8 mouse cellular contexts compared by ENCODE assay signal in genomic region chr5:24598570-24599006, GRCm38 (mm10). TPM values are rescaled to one million over a fixed set of nuclear protein-coding genes. Genes with fewer than 3 reads are reported as not detected.
DNase-seq lines count a peak whose midpoint lies in the region; ATAC-seq and TF ChIP-seq lines count a peak whose summit lies in the region.

No protein-coding gene starts in this region.

- 0 out of 2 replicates have a peak, but pooled peaks have one; percentile 12 for ATAC-seq in heart, embryonic 12.5 days (ENCODE audit: insufficient number of reproducible peaks, low FRiP score)
- ATAC-seq in kidney, postnatal 0 days (replicated peaks; ENCODE audit: low FRiP score, low read depth), result peak; percentile 23
- peak; percentile 1; the same call in 1 of the 2 replicates for ATAC-seq in stomach, embryonic 14.5 days (ENCODE audit: insufficient number of reproducible peaks, insufficient read depth, low FRiP score, low read depth)

- peaks cover 23% of the 10 kb centered on the region for H3K36me3 ChIP-seq in embryonic facial prominence, embryonic 10.5 days (replicated peaks)
- H3K36me3 ChIP-seq in heart, embryonic 12.5 days, result peaks cover 33% of the 10 kb centered on the region
- peaks cover 18% of the 10 kb centered on the region for H3K36me3 ChIP-seq in kidney, postnatal 0 days (ENCODE audit: insufficient read depth, low read length)
- peaks cover 22% of the 10 kb centered on the region; the same call in 1 of the 2 replicates for H3K36me3 ChIP-seq in stomach, embryonic 14.5 days (ENCODE audit: control insufficient read depth, insufficient read depth, low read length)

- H3K27ac ChIP-seq in embryonic facial prominence, embryonic 10.5 days (replicated peaks), result peak overlapping the region; percentile 74
- H3K27ac ChIP-seq in heart, embryonic 12.5 days (ENCODE audit: poor library complexity, severe bottlenecking), result no peak overlapping the region; the same call in 1 of the 2 replicates
- H3K27ac ChIP-seq in kidney, postnatal 0 days, result no peak overlapping the region
- H3K27ac ChIP-seq in stomach, embryonic 14.5 days (ENCODE audit: low read length), result no peak overlapping the region

- under 1% methylated on average over 41 of the region's 41 CpGs for WGBS in embryonic facial prominence, embryonic 10.5 days
- 1% methylated on average over 41 of the region's 41 CpGs for WGBS in heart, embryonic 12.5 days
- 1% methylated on average over 36 of the region's 41 CpGs for WGBS in kidney, postnatal 0 days
- WGBS in stomach, embryonic 14.5 days, result under 1% methylated on average over 41 of the region's 41 CpGs

- peaks cover 77% of the 10 kb centered on the region for H3K4me1 ChIP-seq in embryonic facial prominence, embryonic 10.5 days
- H3K4me1 ChIP-seq in heart, embryonic 12.5 days (replicated peaks), result peaks cover 56% of the 10 kb centered on the region
- peaks cover 35% of the 10 kb centered on the region for H3K4me1 ChIP-seq in kidney, postnatal 0 days (replicated peaks; ENCODE audit: insufficient read depth, low read length)
- peaks cover 35% of the 10 kb centered on the region for H3K4me1 ChIP-seq in stomach, embryonic 14.5 days (ENCODE audit: control insufficient read depth, insufficient read depth, low read length)

- no peaks in the 10 kb centered on the region for H3K9me3 ChIP-seq in embryonic facial prominence, embryonic 10.5 days
- no peaks in the 10 kb centered on the region for H3K9me3 ChIP-seq in heart, embryonic 12.5 days (replicated peaks)
- no peaks in the 10 kb centered on the region for H3K9me3 ChIP-seq in kidney, postnatal 0 days (replicated peaks; ENCODE audit: low read length)
- no peaks in the 10 kb centered on the region for H3K9me3 ChIP-seq in stomach, embryonic 14.5 days (ENCODE audit: control insufficient read depth, low read depth, low read length)

- H3K4me3 ChIP-seq in embryonic facial prominence, embryonic 10.5 days, result peak overlapping the region; percentile 67
- peak overlapping the region; percentile 51 for H3K4me3 ChIP-seq in heart, embryonic 12.5 days
- H3K4me3 ChIP-seq in kidney, postnatal 0 days (replicated peaks; ENCODE audit: low read depth, low read length), result peak overlapping the region; percentile 43
- peak overlapping the region; percentile 41 for H3K4me3 ChIP-seq in stomach, embryonic 14.5 days (ENCODE audit: low read depth, low read length)

- H3K27me3 ChIP-seq in embryonic facial prominence, embryonic 10.5 days (replicated peaks; ENCODE audit: low read depth, poor library complexity, severe bottlenecking), result peaks cover 75% of the 10 kb centered on the region
- H3K27me3 ChIP-seq in heart, embryonic 12.5 days (replicated peaks), result no peaks in the 10 kb centered on the region
- H3K27me3 ChIP-seq in kidney, postnatal 0 days (ENCODE audit: insufficient read depth, low read length), result peaks cover 4% of the 10 kb centered on the region; the same call in 1 of the 2 replicates
- H3K27me3 ChIP-seq in stomach, embryonic 14.5 days (ENCODE audit: control insufficient read depth, insufficient read depth, low read length), result no peaks in the 10 kb centered on the region

- H3K4me2 ChIP-seq in heart, embryonic 12.5 days, result peak overlapping the region; percentile 87
- H3K4me2 ChIP-seq in kidney, postnatal 0 days (ENCODE audit: low read length), result peak overlapping the region; percentile 97
- H3K4me2 ChIP-seq in stomach, embryonic 14.5 days (replicated peaks; ENCODE audit: low read depth, low read length), result peak overlapping the region; percentile 89

- peak overlapping the region; percentile 77 for H3K9ac ChIP-seq in heart, embryonic 12.5 days
- H3K9ac ChIP-seq in kidney, postnatal 0 days (ENCODE audit: low read depth, low read length), result peak overlapping the region; percentile 54
- peak overlapping the region; percentile 47; the same call in 1 of the 2 replicates for H3K9ac ChIP-seq in stomach, embryonic 14.5 days (replicated peaks; ENCODE audit: low read depth, low read length)

- peak; percentile 56 to 70 for DNase-seq in CD8-positive naive resting alpha-beta T cell, adult 2 months (ENCODE audit: low read depth in 2 of 2, low spot score in 2 of 2)
- DNase-seq in NIH3T3 (ENCODE audit: low read depth), result peak; percentile 82
- peak; percentile 88 for DNase-seq in embryonic facial prominence, embryonic 10.5 days (ENCODE audit: low spot score)
- peak; percentile 54 for DNase-seq in kidney, postnatal 0 days (ENCODE audit: low spot score)
- peak; percentile 77 to 78 for DNase-seq in lung, postnatal 4 days
- DNase-seq in left cerebral cortex, adult 11 months (ENCODE audit: low spot score), result no peak

- TF ChIP-seq CTCF in kidney, postnatal 0 days (IDR thresholded peaks at IDR 0.05; ENCODE audit: low read depth), result peak; percentile 62

RNA-seq across cellular contexts. Expression of gene Chpf2, which starts 12.0 kb away (rescaled TPM):
- polyA plus RNA-seq in embryonic facial prominence, embryonic 10.5 days (2016; fragmentation: Nextera tagmentation; extraction: Ambion mirVana), result 14.8 and 19.6 TPM in 2 replicates
- 20.1 and 22.8 TPM in 2 replicates for polyA plus RNA-seq in heart, embryonic 12.5 days (2016; fragmentation: Nextera tagmentation; extraction: Ambion mirVana)
- 26.0 and 27.6 TPM in 2 replicates for polyA plus RNA-seq in kidney, postnatal 0 days (2015; fragmentation: Nextera tagmentation; extraction: Ambion mirVana)
- 11.3 and 13.4 TPM in 2 replicates for polyA plus RNA-seq in stomach, embryonic 14.5 days (2014; fragmentation: Nextera tagmentation; extraction: Ambion mirVana)

RNA-seq across cellular contexts. Expression of gene Abcf2, which starts 21.3 kb away (rescaled TPM):
- polyA plus RNA-seq in embryonic facial prominence, embryonic 10.5 days (2016; fragmentation: Nextera tagmentation; extraction: Ambion mirVana), result 181 and 183 TPM in 2 replicates
- polyA plus RNA-seq in heart, embryonic 12.5 days (2016; fragmentation: Nextera tagmentation; extraction: Ambion mirVana), result 79.0 and 80.6 TPM in 2 replicates
- 74.4 and 79.6 TPM in 2 replicates for polyA plus RNA-seq in kidney, postnatal 0 days (2015; fragmentation: Nextera tagmentation; extraction: Ambion mirVana)
- 79.5 and 89.2 TPM in 2 replicates for polyA plus RNA-seq in stomach, embryonic 14.5 days (2014; fragmentation: Nextera tagmentation; extraction: Ambion mirVana)

RNA-seq across cellular contexts. Expression of gene Smarcd3, which starts 25.6 kb away (rescaled TPM):
- 22.2 and 24.8 TPM in 2 replicates for polyA plus RNA-seq in embryonic facial prominence, embryonic 10.5 days (2016; fragmentation: Nextera tagmentation; extraction: Ambion mirVana)
- polyA plus RNA-seq in heart, embryonic 12.5 days (2016; fragmentation: Nextera tagmentation; extraction: Ambion mirVana), result 86.4 and 90.3 TPM in 2 replicates
- polyA plus RNA-seq in kidney, postnatal 0 days (2015; fragmentation: Nextera tagmentation; extraction: Ambion mirVana), result 16.4 and 19.7 TPM in 2 replicates
- polyA plus RNA-seq in stomach, embryonic 14.5 days (2014; fragmentation: Nextera tagmentation; extraction: Ambion mirVana), result 35.6 and 36.2 TPM in 2 replicates

RNA-seq across cellular contexts. Expression of gene 4931409K22Rik, which starts 42.0 kb away (rescaled TPM):
- 0.07 and 0.08 TPM in 2 replicates for polyA plus RNA-seq in embryonic facial prominence, embryonic 10.5 days (2016; fragmentation: Nextera tagmentation; extraction: Ambion mirVana)
- not detected in 2 replicates for polyA plus RNA-seq in heart, embryonic 12.5 days (2016; fragmentation: Nextera tagmentation; extraction: Ambion mirVana)
- 0.12 and 0.19 TPM in 2 replicates for polyA plus RNA-seq in kidney, postnatal 0 days (2015; fragmentation: Nextera tagmentation; extraction: Ambion mirVana)
- polyA plus RNA-seq in stomach, embryonic 14.5 days (2014; fragmentation: Nextera tagmentation; extraction: Ambion mirVana), result 0.10 TPM in 2 replicates

RNA-seq across cellular contexts. Expression of gene Asb10, which starts 57.8 kb away (rescaled TPM):
- polyA plus RNA-seq in embryonic facial prominence, embryonic 10.5 days (2016; fragmentation: Nextera tagmentation; extraction: Ambion mirVana), result 0.29 TPM in 1 of 2 replicates, not detected in the other
- 3.7 and 4.7 TPM in 2 replicates for polyA plus RNA-seq in heart, embryonic 12.5 days (2016; fragmentation: Nextera tagmentation; extraction: Ambion mirVana)
- 0.69 and 0.93 TPM in 2 replicates for polyA plus RNA-seq in kidney, postnatal 0 days (2015; fragmentation: Nextera tagmentation; extraction: Ambion mirVana)
- polyA plus RNA-seq in stomach, embryonic 14.5 days (2014; fragmentation: Nextera tagmentation; extraction: Ambion mirVana), result 0.22 and 0.34 TPM in 2 replicates
